Mouse (Mus musculus) forebrain, postnatal 0 days (tissue): ENCODE results near the gene Sgsm1. TPM values are rescaled to one million over a fixed set of nuclear protein-coding genes. Genes with fewer than 3 reads are reported as not detected.
A peak's percentile ranks its signal among the peaks of the same experiment; 100 is the strongest.

Source experiments
- ATAC-seq: fragments of 200-750 bp; cut with Nextera tagmentation; 2 replicates; pipeline ENCODE4 v1.8.0; 2017; ENCODE audit warnings: mild to moderate bottlenecking, moderate library complexity
- DNase-seq: peaks from one replicate; pipeline ENCODE4 v3.0.0-alpha.2; 2015
- H3K27ac ChIP-seq: fragments of 300-500 bp; sonication (generic); 2 replicates; pipeline ENCODE4 v1.5.1; 2014; ENCODE audit warnings: low read depth, mild to moderate bottlenecking, antibody characterized with exemption, low read length, moderate library complexity, mixed read lengths
- H3K27me3 ChIP-seq: fragments of 300-500 bp; sonication (generic); 2 replicates; pipeline ENCODE4 v1.6.1; 2014; ENCODE audit warnings: mild to moderate bottlenecking, low read length, mixed read lengths; ENCODE audit not compliant: insufficient read depth
- H3K36me3 ChIP-seq: fragments of 300-500 bp; sonication (generic); 2 replicates; pipeline ENCODE4 v1.6.1; 2014; ENCODE audit warnings: mild to moderate bottlenecking, moderate library complexity; ENCODE audit not compliant: insufficient read depth
- H3K4me1 ChIP-seq: fragments of 300-500 bp; sonication (generic); 2 replicates; pipeline ENCODE4 v1.6.1; 2014; ENCODE audit warnings: antibody characterized with exemption; ENCODE audit not compliant: insufficient read depth
- H3K4me2 ChIP-seq: fragments of 300-500 bp; sonication (generic); 2 replicates; pipeline ENCODE4 v1.6.1; 2014; ENCODE audit warnings: low read depth, mild to moderate bottlenecking, moderate library complexity
- H3K4me3 ChIP-seq: fragments of 300-500 bp; sonication (generic); 2 replicates; pipeline ENCODE4 v1.5.1; 2014; ENCODE audit warnings: low read depth, low read length, mixed read lengths
- H3K9ac ChIP-seq: fragments of 300-500 bp; sonication (generic); 2 replicates; pipeline ENCODE4 v1.6.1; 2014; ENCODE audit warnings: mild to moderate bottlenecking
- H3K9me3 ChIP-seq: fragments of 300-500 bp; sonication (generic); 2 replicates; pipeline ENCODE4 v1.6.1; 2016; ENCODE audit warnings: low read length
- CTCF ChIP-seq: sonication (generic); IDR thresholded peaks from 2 replicates; pipeline ENCODE4 v1.5.1; 2016; ENCODE audit warnings: antibody characterized with exemption, control low read depth, low read depth
- WGBS: fragments of 180-500 bp; shearing (Covaris S2); extraction: QIAGEN DNeasy Blood & Tissue Kit; methylation state at CpG from one replicate; pipeline ENCODE4 v1.1.7; 2014; 5-methylcytosine and 5-hydroxymethylcytosine counted together
- polyA plus RNA-seq: library from polyadenylated mRNA; unstranded; fragments of >200 nt; fragmentation: Nextera tagmentation; extraction: Ambion mirVana; gene quantifications from 2 replicates; pipeline ENCODE4 v1.2.1, GENCODE M21; 2015
- total RNA-seq: library from RNA; depleted of rRNA; stranded (reverse); fragments of >200 nt; gene quantifications from 2 replicates; pipeline ENCODE4 v1.2.3, GENCODE M21; 2014

The Sgsm1 gene
- total and polyA plus RNA-seq, 2 experiments from 2014 or later, result 16.5 to 48.7 TPM

GRCm38 (mm10) chr5:113323784-113324638 lies 13.4 kb upstream of the Sgsm1 start:
- no peak for TF ChIP-seq CTCF
- H3K9me3 ChIP-seq, result no peaks in the 10 kb centered on the region
- WGBS, result 5% methylated on average over 38 of the region's 38 CpGs
- no peaks in the 10 kb centered on the region for H3K27me3 ChIP-seq
- no peaks in the 10 kb centered on the region for H3K36me3 ChIP-seq
- peak overlapping the region; percentile 39 for H3K4me2 ChIP-seq
- H3K4me3 ChIP-seq, result peak overlapping the region; percentile 20
- ATAC-seq (peak; percentile 18; the same call in 1 of the 2 replicates), DNase-seq (no peak)
- H3K27ac ChIP-seq, result no peak overlapping the region
- no peaks in the 10 kb centered on the region for H3K4me1 ChIP-seq
- H3K9ac ChIP-seq, result no peak overlapping the region

GRCm38 (mm10) chr5:113313998-113314397 lies 3.4 kb upstream of the Sgsm1 start:
- peak overlapping the region; percentile 36 for H3K4me2 ChIP-seq
- H3K9me3 ChIP-seq, result no peaks in the 10 kb centered on the region
- no peaks in the 10 kb centered on the region for H3K27me3 ChIP-seq
- peak; percentile 80 for ATAC-seq
- H3K27ac ChIP-seq, result no peak overlapping the region; the same call in 1 of the 2 replicates
- peak; percentile 99 for TF ChIP-seq CTCF
- peak; percentile 96 for DNase-seq
- H3K36me3 ChIP-seq, result no peaks in the 10 kb centered on the region
- H3K4me3 ChIP-seq, result peak overlapping the region; percentile 21
- 0 out of 2 replicates have a peak, but pooled peaks cover 2% of the 10 kb centered on the region for H3K4me1 ChIP-seq
- peak overlapping the region; percentile 26 for H3K9ac ChIP-seq
- WGBS, result under 1% methylated on average over 24 of the region's 24 CpGs

- H3K4me3 ChIP-seq, result peak overlapping the region; percentile 94
- DNase-seq (peak; percentile 36), ATAC-seq (no peak)
- H3K4me2 ChIP-seq, result peak overlapping the region; percentile 85
- peak overlapping the region; percentile 62; the same call in 1 of the 2 replicates for H3K27ac ChIP-seq
- H3K4me1 ChIP-seq, result peaks cover 30% of the 10 kb centered on the region
- H3K36me3 ChIP-seq, result no peaks in the 10 kb centered on the region
- H3K9ac ChIP-seq, result peak overlapping the region; percentile 92
- WGBS, result 56% methylated on average over 22 of the region's 22 CpGs
- no peaks in the 10 kb centered on the region for H3K27me3 ChIP-seq
- H3K9me3 ChIP-seq, result no peaks in the 10 kb centered on the region
- TF ChIP-seq CTCF, result no peak
These were observed 852 bp downstream of the Sgsm1 start for GRCm38 (mm10) chr5:113309491-113310376.

- 1% methylated on average over 25 of the region's 25 CpGs for WGBS
- ATAC-seq, result peak; percentile 79
These were observed 3.7 kb downstream of the Sgsm1 start for GRCm38 (mm10) chr5:113306750-113307477.

GRCm38 (mm10) chr5:113304527-113304926 lies 6.1 kb downstream of the Sgsm1 start:
- DNase-seq (no peak), ATAC-seq (no peak)
- Histone ChIP-seq H3K9ac (no peak overlapping the region), H3K27ac (peak overlapping the region; percentile 30; the same call in 1 of the 2 replicates), H3K27me3 (no peaks in the 10 kb centered on the region), H3K9me3 (no peaks in the 10 kb centered on the region), H3K4me3 (no peak overlapping the region), H3K4me2 (no peak overlapping the region), H3K36me3 (peaks cover 2% of the 10 kb centered on the region; the same call in 1 of the 2 replicates), H3K4me1 (peaks cover 30% of the 10 kb centered on the region)
- TF ChIP-seq CTCF, result no peak
- 66% methylated on average over 5 of the region's 5 CpGs for WGBS

More at GRCm38 (mm10) chr5:113306750-113307477, 3.7 kb downstream of the Sgsm1 start:
- no peak for TF ChIP-seq CTCF
- Histone ChIP-seq H3K4me2 (peak overlapping the region; percentile 69), H3K27ac (peak overlapping the region; percentile 90), H3K27me3 (no peaks in the 10 kb centered on the region), H3K4me1 (peaks cover 30% of the 10 kb centered on the region), H3K36me3 (peaks cover 2% of the 10 kb centered on the region; the same call in 1 of the 2 replicates), H3K4me3 (peak overlapping the region; percentile 29), H3K9me3 (no peaks in the 10 kb centered on the region), H3K9ac (peak overlapping the region; percentile 48)
- peak; percentile 95 for DNase-seq

GRCm38 (mm10) chr5:113301841-113302240 lies 8.7 kb downstream of the Sgsm1 start:
- Histone ChIP-seq H3K9me3 (no peaks in the 10 kb centered on the region), H3K27me3 (no peaks in the 10 kb centered on the region), H3K4me3 (no peak overlapping the region), H3K36me3 (peaks cover 2% of the 10 kb centered on the region; the same call in 1 of the 2 replicates), H3K9ac (no peak overlapping the region), H3K27ac (no peak overlapping the region), H3K4me1 (peaks cover 11% of the 10 kb centered on the region), H3K4me2 (no peak overlapping the region)
- ATAC-seq (no peak), DNase-seq (no peak)
- no peak for TF ChIP-seq CTCF
- 22% methylated on average over 13 of the region's 13 CpGs for WGBS
